Mouse (Mus musculus): ENCODE measurements at regions not wholly inside any gene's neighbourhood (a gene's known extent, or its start where the extent isn't known, plus 50 kb on each side); places are given as distances from the start of the nearest gene placed in this dataset.

DNA sequence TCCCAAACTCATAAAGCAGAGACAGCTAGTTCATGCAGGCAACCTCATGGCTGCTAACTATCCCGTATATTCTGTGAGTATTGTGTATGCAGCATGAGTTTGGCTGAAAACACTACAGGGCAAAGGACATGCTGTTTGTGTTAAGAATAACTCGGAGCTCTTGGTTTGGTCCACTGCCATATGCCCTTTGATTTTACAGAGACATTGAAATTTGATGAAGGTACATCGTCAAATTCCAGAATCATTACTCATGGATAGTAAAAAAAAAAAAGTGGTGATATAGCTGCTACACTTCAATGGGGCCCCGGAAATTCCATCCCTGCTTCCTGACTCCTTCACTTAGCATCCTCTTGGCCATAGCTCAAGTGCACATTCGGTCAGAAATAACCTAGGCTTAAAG, 159.3 kb upstream of the Ccdc122 start:
- H3K27me3 ChIP-seq: no peaks in the 10 kb centered on the region
- H3K9me3 ChIP-seq (replicated peaks): no peaks in the 10 kb centered on the region
- H3K36me3 ChIP-seq: no peaks in the 10 kb centered on the region
- 81% methylated on average over 5 of the region's 5 CpGs for WGBS
- no peak overlapping the region for H3K4me2 ChIP-seq (replicated peaks)
- H3K27ac ChIP-seq: no peak overlapping the region
- H3K4me1 ChIP-seq: peaks cover 22% of the 10 kb centered on the region
- no peak overlapping the region for H3K4me3 ChIP-seq
- H3K9ac ChIP-seq: no peak overlapping the region
- no peak for ATAC-seq (ENCODE audit: low FRiP score)

DNA sequence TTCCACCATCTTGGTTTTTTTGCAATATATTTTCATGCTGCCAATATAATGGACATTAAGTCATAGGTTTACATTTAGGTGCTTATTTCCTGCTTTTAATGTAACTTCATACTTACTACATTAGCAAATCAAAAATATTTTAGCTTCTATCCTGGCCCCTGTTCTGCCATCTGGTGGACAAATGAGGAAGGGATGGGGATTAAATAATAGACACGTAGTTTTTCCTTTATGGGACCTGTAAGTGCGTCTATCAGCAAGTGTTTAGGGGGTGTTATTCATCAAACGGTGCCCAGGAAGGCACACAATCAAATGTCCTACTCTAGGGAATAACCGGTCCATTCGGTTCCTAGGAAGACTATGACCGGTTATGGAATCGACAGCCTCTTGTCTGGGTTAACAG, 160.6 kb upstream of the Ccdc122 start:
- no peak overlapping the region for H3K9ac ChIP-seq
- no peak overlapping the region for H3K4me2 ChIP-seq (replicated peaks)
- ATAC-seq (ENCODE audit: low FRiP score): no peak
- no peak overlapping the region for H3K27ac ChIP-seq
- H3K4me3 ChIP-seq: no peak overlapping the region
- 52% methylated on average over 7 of the region's 7 CpGs for WGBS
- H3K36me3 ChIP-seq: no peaks in the 10 kb centered on the region
- peaks cover 21% of the 10 kb centered on the region for H3K4me1 ChIP-seq
- no peaks in the 10 kb centered on the region for H3K27me3 ChIP-seq
- H3K9me3 ChIP-seq (replicated peaks): no peaks in the 10 kb centered on the region

DNA sequence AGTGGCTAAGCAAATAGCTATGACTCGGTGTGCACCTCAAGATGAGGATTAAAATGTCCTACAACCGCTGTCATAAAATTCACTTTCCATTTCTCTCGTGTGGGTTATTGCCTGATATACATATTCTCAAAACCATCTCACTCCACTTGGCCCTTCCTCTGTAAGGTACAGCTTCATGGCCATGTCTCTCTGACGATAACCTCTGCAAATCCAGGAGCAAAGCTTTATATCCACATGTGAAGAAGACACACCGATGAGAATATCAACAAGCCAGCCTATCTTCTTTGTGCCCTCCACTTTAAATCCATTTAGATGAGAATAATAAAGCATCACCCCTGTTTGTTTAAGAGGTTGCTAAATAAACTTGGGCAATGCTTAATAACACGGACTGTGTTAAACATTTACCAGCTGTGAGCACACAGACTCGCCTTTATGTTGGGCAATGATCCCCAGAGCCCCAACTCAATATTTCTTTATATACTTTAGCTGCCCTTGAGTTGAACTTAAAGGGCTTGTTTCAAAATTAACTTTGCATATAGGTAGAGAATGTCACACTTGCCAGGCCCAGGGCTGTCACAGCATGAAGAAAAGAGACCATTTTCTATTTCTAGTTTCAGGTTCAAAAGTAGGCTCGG, 161.2 kb upstream of the Ccdc122 start:
- peak overlapping the region; percentile 70 for H3K27ac ChIP-seq
- no peak for ATAC-seq (ENCODE audit: low FRiP score)
- WGBS: 58% methylated on average over 8 of the region's 8 CpGs

DNA sequence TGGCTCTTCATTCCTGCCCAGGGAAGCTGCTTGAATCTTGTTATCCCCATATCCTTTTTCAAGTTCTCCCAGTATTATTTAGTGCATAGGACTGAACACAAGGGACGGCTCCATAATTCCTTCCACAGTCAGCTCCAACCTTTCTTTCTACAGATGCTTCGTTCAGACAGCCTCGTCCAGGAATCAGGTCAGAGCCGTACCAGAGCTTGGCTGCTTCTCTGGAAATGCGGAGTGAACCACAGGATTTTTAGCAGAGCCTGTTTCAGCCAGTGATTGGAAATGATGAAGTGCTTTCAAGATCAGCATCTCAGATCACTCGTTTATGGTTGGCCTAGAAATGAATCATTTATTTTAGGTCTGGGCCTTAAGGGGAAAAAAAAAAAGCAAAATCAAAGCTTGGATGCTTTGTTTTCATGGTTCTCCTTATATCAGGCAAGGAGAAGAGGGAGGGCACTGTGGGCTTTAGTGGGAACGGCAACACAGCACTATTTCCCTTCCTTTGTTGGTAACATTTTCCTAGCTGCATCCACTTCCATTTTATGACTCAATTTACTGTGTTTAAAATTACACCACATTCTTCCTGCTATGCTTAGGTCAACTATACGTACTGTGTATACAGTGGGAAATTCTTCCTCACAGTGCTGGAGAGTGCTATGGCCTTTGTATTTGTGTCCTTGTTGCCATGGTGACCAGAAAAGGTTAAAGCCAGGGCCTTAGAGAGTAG, 161.9 kb upstream of the Ccdc122 start:
- no peaks in the 10 kb centered on the region for H3K27me3 ChIP-seq
- 35% methylated on average over 8 of the region's 8 CpGs for WGBS
- no peak overlapping the region for H3K9ac ChIP-seq

More for the DNA sequence above, 161.2 kb upstream of the Ccdc122 start:
- no peak overlapping the region for H3K4me3 ChIP-seq
- H3K36me3 ChIP-seq: no peaks in the 10 kb centered on the region
- H3K27me3 ChIP-seq: no peaks in the 10 kb centered on the region
- H3K9me3 ChIP-seq (replicated peaks): no peaks in the 10 kb centered on the region
- H3K4me1 ChIP-seq: peaks cover 21% of the 10 kb centered on the region
- H3K9ac ChIP-seq: no peak overlapping the region
- H3K4me2 ChIP-seq (replicated peaks): no peak overlapping the region

DNA sequence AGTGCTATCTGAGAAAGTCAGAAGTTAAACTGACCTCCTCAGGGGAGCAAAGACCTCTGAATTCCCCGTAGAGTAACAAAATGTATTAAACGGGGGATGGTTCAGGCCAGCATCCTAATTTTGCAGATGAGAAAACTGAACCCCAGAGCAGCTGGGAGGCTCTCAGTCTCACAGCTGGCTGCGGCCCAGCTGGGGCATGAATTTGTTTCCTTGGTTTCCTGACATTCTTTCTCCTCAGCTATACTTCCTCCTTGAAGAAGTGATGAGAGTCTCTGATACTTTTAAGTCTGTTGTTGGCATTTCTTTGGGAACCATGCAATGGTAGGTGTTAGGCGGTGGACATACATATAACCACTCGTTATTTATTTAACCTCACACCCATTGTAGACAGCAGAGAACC, 162.9 kb upstream of the Ccdc122 start:
- H3K27me3 ChIP-seq: no peaks in the 10 kb centered on the region
- WGBS: 80% methylated on average over 5 of the region's 5 CpGs
- H3K36me3 ChIP-seq: no peaks in the 10 kb centered on the region
- H3K9me3 ChIP-seq (replicated peaks): no peaks in the 10 kb centered on the region
- no peak for ATAC-seq (ENCODE audit: low FRiP score)
- peaks cover 19% of the 10 kb centered on the region for H3K4me1 ChIP-seq
- H3K4me2 ChIP-seq (replicated peaks): no peak overlapping the region
- peak overlapping the region; percentile 44 for H3K27ac ChIP-seq
- H3K9ac ChIP-seq: no peak overlapping the region
- H3K4me3 ChIP-seq: no peak overlapping the region

More for the DNA sequence above, 161.9 kb upstream of the Ccdc122 start:
- no peaks in the 10 kb centered on the region for H3K9me3 ChIP-seq (replicated peaks)
- H3K4me2 ChIP-seq (replicated peaks): no peak overlapping the region
- H3K4me1 ChIP-seq: peaks cover 21% of the 10 kb centered on the region
- no peaks in the 10 kb centered on the region for H3K36me3 ChIP-seq
- peak; percentile 75 for ATAC-seq (ENCODE audit: low FRiP score)
- peak overlapping the region; percentile 70 for H3K27ac ChIP-seq
- no peak overlapping the region for H3K4me3 ChIP-seq

DNA sequence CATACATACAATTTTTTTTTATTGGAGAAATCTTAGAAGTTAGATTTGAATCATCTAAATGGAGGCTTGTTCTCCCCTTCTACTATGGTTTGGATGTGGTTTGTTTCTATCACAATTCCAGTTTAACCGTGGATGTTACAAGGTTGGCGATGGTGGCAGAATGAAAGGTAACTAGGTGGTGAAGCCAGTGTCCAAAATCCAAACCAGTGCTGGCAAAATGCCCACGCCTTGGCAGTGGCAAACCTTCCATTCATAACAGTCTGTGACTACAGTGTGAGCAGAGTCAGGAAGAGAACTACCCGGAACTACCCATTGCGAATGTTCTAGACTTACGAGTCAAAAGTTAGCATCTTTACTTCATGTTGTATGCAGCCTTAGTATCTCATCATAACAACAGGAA, 163.6 kb upstream of the Ccdc122 start:
- Histone ChIP-seq H3K4me2 (replicated peaks) (no peak overlapping the region), H3K36me3 (no peaks in the 10 kb centered on the region), H3K4me1 (peaks cover 16% of the 10 kb centered on the region), H3K9me3 (replicated peaks) (no peaks in the 10 kb centered on the region), H3K27me3 (no peaks in the 10 kb centered on the region), H3K9ac (no peak overlapping the region), H3K27ac (no peak overlapping the region), H3K4me3 (no peak overlapping the region)
- 94% methylated on average over 6 of the region's 6 CpGs for WGBS
- no peak for ATAC-seq (ENCODE audit: low FRiP score)

DNA sequence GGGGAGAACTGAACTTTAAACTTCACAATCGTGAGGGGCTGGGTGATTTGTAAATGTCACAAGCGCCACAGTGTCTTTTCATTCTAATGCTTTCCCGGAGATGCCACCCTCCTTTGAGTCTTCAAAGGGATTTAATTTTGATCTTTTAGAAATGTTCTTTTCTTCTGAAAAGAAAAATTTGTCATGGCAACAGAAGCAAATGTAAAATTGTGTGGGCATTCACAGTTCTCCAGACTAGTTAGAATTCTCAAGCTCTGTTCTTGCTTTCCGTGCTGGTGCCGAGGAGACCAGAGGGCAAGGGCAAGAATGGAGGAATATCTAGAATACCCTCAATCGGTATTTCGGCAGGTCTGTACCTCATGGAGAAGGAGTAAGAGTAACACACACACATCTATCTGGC, 164.1 kb upstream of the Ccdc122 start:
- 79% methylated on average over 7 of the region's 7 CpGs for WGBS
- no peak for ATAC-seq (ENCODE audit: low FRiP score)
- no peaks in the 10 kb centered on the region for H3K27me3 ChIP-seq
- H3K4me3 ChIP-seq: no peak overlapping the region
- no peaks in the 10 kb centered on the region for H3K9me3 ChIP-seq (replicated peaks)
- no peak overlapping the region for H3K9ac ChIP-seq
- no peak overlapping the region for H3K4me2 ChIP-seq (replicated peaks)
- H3K4me1 ChIP-seq: peaks cover 16% of the 10 kb centered on the region
- H3K36me3 ChIP-seq: no peaks in the 10 kb centered on the region
- no peak overlapping the region for H3K27ac ChIP-seq

DNA sequence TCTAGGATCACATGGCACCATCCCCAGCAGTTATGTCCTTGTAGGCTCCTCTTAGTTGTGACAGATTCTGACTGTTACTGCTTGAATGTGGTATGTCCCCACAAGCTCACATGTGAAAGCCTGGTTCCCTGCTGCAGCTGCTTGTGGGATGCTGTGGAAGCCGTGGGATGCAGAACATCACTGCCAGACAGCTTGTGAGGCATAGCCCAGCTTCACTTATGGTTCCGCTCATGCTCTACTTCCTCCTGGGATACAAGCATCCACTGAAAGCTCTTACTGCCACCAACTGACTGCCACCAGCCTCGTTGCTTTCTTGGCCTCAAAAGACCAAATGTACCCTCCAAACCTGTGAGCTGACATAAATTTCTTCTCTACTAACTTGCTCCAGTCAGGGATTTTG, 167.7 kb upstream of the Ccdc122 start:
- H3K27ac ChIP-seq: no peak overlapping the region
- H3K9ac ChIP-seq: no peak overlapping the region
- no peak overlapping the region for H3K4me2 ChIP-seq (replicated peaks)
- H3K27me3 ChIP-seq: no peaks in the 10 kb centered on the region
- H3K4me1 ChIP-seq: peaks cover 3% of the 10 kb centered on the region; the same call in 1 of the 2 replicates
- H3K9me3 ChIP-seq (replicated peaks): no peaks in the 10 kb centered on the region
- WGBS: 92% methylated on average over 3 of the region's 3 CpGs
- no peaks in the 10 kb centered on the region for H3K36me3 ChIP-seq
- H3K4me3 ChIP-seq: no peak overlapping the region
- ATAC-seq (ENCODE audit: low FRiP score): no peak

DNA sequence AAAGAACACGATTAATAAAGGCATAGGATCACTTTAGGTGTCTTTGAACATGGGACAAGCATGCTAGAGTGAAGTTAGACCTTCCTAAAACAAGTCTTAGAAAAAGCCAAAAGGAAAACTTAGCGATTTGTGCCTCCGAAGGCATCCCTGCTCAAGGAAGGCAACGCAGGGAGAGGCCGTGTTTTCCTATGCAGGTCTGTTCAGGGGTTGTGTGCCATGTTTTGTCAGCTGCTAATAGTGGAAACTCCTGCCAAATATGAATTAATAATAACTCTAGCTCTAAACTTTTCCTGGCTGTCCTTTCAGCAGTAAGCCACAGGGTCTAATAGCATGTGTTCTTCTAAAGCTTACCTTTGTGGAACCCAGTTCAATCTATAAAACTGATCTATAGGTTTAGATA, 168.4 kb upstream of the Ccdc122 start:
- H3K4me1 ChIP-seq: no peaks in the 10 kb centered on the region
- no peaks in the 10 kb centered on the region for H3K36me3 ChIP-seq
- H3K9ac ChIP-seq: no peak overlapping the region
- ATAC-seq (ENCODE audit: low FRiP score): no peak
- 85% methylated on average over 5 of the region's 5 CpGs for WGBS
- H3K27me3 ChIP-seq: no peaks in the 10 kb centered on the region
- H3K9me3 ChIP-seq (replicated peaks): no peaks in the 10 kb centered on the region
- H3K4me3 ChIP-seq: no peak overlapping the region
- no peak overlapping the region for H3K27ac ChIP-seq
- no peak overlapping the region for H3K4me2 ChIP-seq (replicated peaks)

DNA sequence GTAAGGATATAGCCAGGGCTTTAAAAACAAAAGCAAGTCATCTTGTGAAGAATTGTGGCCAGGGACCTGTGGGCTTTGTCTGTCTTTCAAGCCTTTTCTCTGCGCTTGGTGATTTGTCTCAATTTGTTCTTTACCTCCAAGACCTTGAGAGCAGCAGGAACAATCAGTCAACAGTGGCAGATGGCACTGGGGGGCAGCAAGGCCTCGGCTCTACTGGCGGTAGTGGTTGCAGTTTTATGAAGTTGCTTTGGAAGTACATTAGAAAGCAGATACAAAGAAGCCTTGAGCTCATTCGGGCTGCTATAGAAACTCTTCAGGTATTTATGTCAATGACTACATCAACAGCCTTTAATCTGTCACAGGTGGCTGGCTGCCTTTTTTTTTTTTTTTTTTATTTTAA, 171.9 kb upstream of the Ccdc122 start:
- no peak for ATAC-seq (ENCODE audit: low FRiP score)

DNA sequence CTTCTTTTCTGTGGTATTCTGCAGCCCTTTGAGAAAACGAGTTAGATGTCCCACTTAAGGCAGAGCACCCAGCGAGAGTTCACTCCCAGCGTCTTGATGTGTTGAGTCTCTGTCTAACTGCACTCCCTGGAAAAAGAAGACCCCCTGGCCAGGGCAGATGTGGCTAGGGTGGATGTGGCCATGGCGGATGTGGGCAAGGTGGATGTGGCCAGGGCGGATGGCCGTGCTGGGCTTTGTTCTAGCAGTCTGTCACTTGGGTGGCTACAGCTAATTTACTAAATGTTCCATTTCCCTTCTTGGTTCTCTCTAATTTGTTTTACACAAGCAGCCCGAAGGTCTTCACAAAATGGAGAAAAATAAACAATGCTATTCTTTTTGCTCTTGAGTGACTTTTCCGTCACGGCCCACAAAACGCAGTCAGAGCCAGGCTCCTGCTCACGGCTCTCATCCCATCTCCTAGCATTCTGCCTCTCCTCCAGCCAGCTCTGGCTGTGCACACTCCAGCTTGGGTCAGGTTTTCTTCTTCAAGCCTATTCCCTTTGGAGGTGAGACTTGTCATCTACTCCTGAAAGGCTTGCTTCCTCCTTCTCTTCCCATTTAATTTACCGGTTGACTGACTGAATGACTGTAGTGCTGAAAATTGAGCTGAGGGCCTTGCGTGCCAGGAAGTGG, 173.4 kb upstream of the Ccdc122 start:
- H3K9me3 ChIP-seq (replicated peaks): no peaks in the 10 kb centered on the region
- no peak overlapping the region for H3K27ac ChIP-seq
- H3K4me1 ChIP-seq: no peaks in the 10 kb centered on the region
- no peak overlapping the region for H3K9ac ChIP-seq
- no peak overlapping the region for H3K4me2 ChIP-seq (replicated peaks)
- H3K4me3 ChIP-seq: no peak overlapping the region
- H3K27me3 ChIP-seq: no peaks in the 10 kb centered on the region; the same call in 1 of the 2 replicates
- WGBS: 77% methylated on average over 13 of the region's 13 CpGs
- H3K36me3 ChIP-seq: no peaks in the 10 kb centered on the region
- ATAC-seq (ENCODE audit: low FRiP score): no peak

More for the DNA sequence above, 171.9 kb upstream of the Ccdc122 start:
- no peak overlapping the region for H3K4me2 ChIP-seq (replicated peaks)
- H3K27ac ChIP-seq: no peak overlapping the region
- H3K27me3 ChIP-seq: no peaks in the 10 kb centered on the region; the same call in 1 of the 2 replicates
- H3K9ac ChIP-seq: no peak overlapping the region
- no peak overlapping the region for H3K4me3 ChIP-seq
- 45% methylated on average over 4 of the region's 4 CpGs for WGBS
- no peaks in the 10 kb centered on the region for H3K9me3 ChIP-seq (replicated peaks)
- no peaks in the 10 kb centered on the region for H3K4me1 ChIP-seq
- H3K36me3 ChIP-seq: no peaks in the 10 kb centered on the region

DNA sequence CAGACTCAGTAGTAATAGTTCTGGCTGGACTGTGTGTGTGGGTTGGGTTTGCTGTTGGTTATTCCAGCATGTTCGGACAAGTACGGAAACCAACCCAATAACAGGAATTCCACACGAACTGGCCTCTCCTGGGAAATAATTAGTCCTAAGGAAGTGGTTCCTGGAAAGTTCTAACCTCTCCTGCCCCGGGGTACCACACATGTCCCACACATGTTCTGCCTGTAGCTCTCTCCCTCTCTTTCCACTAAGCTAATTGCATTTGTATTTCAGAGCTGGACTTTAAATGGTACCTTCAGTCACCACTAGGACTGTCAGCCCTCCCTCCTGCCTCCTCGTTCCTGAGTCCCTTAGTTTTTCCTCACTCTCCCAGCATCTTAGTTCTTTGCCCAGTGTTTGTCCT, 178.2 kb upstream of the Ccdc122 start:
- no peak overlapping the region for H3K27ac ChIP-seq
- H3K4me3 ChIP-seq: no peak overlapping the region
- ATAC-seq (ENCODE audit: low FRiP score): no peak
- no peaks in the 10 kb centered on the region for H3K4me1 ChIP-seq
- H3K4me2 ChIP-seq (replicated peaks): no peak overlapping the region
- H3K27me3 ChIP-seq: no peaks in the 10 kb centered on the region; the same call in 1 of the 2 replicates
- no peaks in the 10 kb centered on the region for H3K36me3 ChIP-seq
- no peaks in the 10 kb centered on the region for H3K9me3 ChIP-seq (replicated peaks)
- H3K9ac ChIP-seq: no peak overlapping the region
- WGBS: 70% methylated on average over 5 of the region's 5 CpGs
